Mouse (Mus musculus) embryonic facial prominence, embryonic 13.5 days (tissue): ENCODE results near the gene Ier2. TPM values are rescaled to one million over a fixed set of nuclear protein-coding genes. Genes with fewer than 3 reads are reported as not detected.

Experiments
- ATAC-seq: fragments of 200-750 bp; cut with Nextera tagmentation; 2 replicates; pipeline ENCODE4 v1.8.0; 2017; ENCODE audit warnings: low read depth; ENCODE audit not compliant: insufficient number of reproducible peaks, insufficient read depth, low FRiP score, low TSS enrichment
- H3K27ac ChIP-seq: fragments of 300-500 bp; sonication (generic); 2 replicates; pipeline ENCODE4 v1.5.1; 2015; ENCODE audit warnings: moderate library complexity, mild to moderate bottlenecking, inconsistent platforms
- H3K27me3 ChIP-seq: fragments of 300-500 bp; sonication (generic); 2 replicates; pipeline ENCODE4 v1.6.1; 2015; ENCODE audit warnings: mild to moderate bottlenecking, inconsistent platforms
- H3K36me3 ChIP-seq: fragments of 300-500 bp; sonication (generic); 2 replicates; pipeline ENCODE4 v1.6.1; 2015; ENCODE audit warnings: mild to moderate bottlenecking, inconsistent platforms
- H3K4me1 ChIP-seq: fragments of 300-500 bp; sonication (generic); 2 replicates; pipeline ENCODE4 v1.6.1; 2015; ENCODE audit warnings: inconsistent platforms
- H3K4me2 ChIP-seq: fragments of 300-500 bp; sonication (generic); 2 replicates; pipeline ENCODE4 v1.6.1; 2015; ENCODE audit warnings: moderate library complexity, mild to moderate bottlenecking, inconsistent platforms
- H3K4me3 ChIP-seq: fragments of 300-500 bp; sonication (generic); 2 replicates; pipeline ENCODE4 v1.5.1; 2015; ENCODE audit warnings: mild to moderate bottlenecking, inconsistent platforms
- H3K9ac ChIP-seq: fragments of 300-500 bp; sonication (generic); 2 replicates; pipeline ENCODE4 v1.6.1; 2015; ENCODE audit warnings: mild to moderate bottlenecking, inconsistent platforms
- H3K9me3 ChIP-seq: fragments of 300-500 bp; sonication (generic); 2 replicates; pipeline ENCODE4 v1.6.1; 2016; ENCODE audit warnings: inconsistent platforms
- WGBS: fragments of 180-500 bp; shearing (Covaris S2); methylation state at CpG from one replicate; pipeline ENCODE4 v1.1.7; 2015; ENCODE audit warnings: mixed read lengths; 5-methylcytosine and 5-hydroxymethylcytosine counted together
- polyA plus RNA-seq: library from polyadenylated mRNA; unstranded; fragments of >200 nt; fragmentation: Nextera tagmentation; extraction: Ambion mirVana; gene quantifications from 2 replicates; pipeline ENCODE4 v1.2.1, GENCODE M21; 2015

Ier2 gene
- polyA plus RNA-seq, 1 experiment from 2014 or later: 64.3 TPM

- Histone ChIP-seq H3K4me3 (no peak overlapping the region), H3K36me3 (peaks cover 72% of the 10 kb centered on the region), H3K4me1 (peaks cover 14% of the 10 kb centered on the region), H3K4me2 (no peak overlapping the region), H3K27me3 (peaks cover 16% of the 10 kb centered on the region), H3K9ac (no peak overlapping the region), H3K27ac (no peak overlapping the region), H3K9me3 (no peaks in the 10 kb centered on the region)
- no peak for ATAC-seq
- 86% methylated on average over 14 of the region's 14 CpGs for WGBS
Measured at GRCm38 (mm10) chr8:84697166-84698130, 34.8 kb upstream of the Ier2 start.

- Histone ChIP-seq H3K9ac (no peak overlapping the region), H3K9me3 (no peaks in the 10 kb centered on the region), H3K4me2 (no peak overlapping the region), H3K4me3 (no peak overlapping the region), H3K36me3 (peaks cover 84% of the 10 kb centered on the region), H3K27me3 (no peaks in the 10 kb centered on the region), H3K27ac (no peak overlapping the region), H3K4me1 (peaks cover 6% of the 10 kb centered on the region)
- ATAC-seq: no peak
- WGBS: 89% methylated on average over 6 of the region's 6 CpGs
Measured at GRCm38 (mm10) chr8:84695140-84695539, 32.5 kb upstream of the Ier2 start.

DNA sequence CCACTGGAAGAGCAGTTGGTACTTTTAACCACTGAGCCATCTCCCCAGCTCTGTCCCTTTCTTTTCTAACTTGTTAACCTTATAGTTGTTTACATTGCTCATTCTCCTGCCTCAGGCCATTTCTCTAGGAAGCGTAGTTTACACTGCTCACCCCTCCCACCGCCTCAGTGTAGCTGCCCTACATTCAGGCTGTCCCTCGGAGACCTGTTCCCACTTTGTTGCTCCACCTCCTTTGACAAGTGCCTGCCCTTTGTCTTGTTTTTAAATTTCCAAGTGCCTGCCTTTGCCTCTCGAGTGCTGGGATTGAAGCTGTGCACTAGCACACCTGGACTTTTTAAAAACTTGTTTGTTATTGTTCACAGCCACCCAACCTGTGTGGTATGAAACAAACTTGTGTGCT, 30.7 kb upstream of the Ier2 start:
- H3K4me2 ChIP-seq: no peak overlapping the region
- ATAC-seq: no peak
- H3K9me3 ChIP-seq: no peaks in the 10 kb centered on the region
- no peaks in the 10 kb centered on the region for H3K27me3 ChIP-seq
- H3K4me1 ChIP-seq: peaks cover 15% of the 10 kb centered on the region
- H3K36me3 ChIP-seq: peaks cover 68% of the 10 kb centered on the region
- WGBS: 50% methylated on average over 4 of the region's 4 CpGs
- no peak overlapping the region for H3K4me3 ChIP-seq
- H3K27ac ChIP-seq: no peak overlapping the region
- no peak overlapping the region for H3K9ac ChIP-seq

DNA sequence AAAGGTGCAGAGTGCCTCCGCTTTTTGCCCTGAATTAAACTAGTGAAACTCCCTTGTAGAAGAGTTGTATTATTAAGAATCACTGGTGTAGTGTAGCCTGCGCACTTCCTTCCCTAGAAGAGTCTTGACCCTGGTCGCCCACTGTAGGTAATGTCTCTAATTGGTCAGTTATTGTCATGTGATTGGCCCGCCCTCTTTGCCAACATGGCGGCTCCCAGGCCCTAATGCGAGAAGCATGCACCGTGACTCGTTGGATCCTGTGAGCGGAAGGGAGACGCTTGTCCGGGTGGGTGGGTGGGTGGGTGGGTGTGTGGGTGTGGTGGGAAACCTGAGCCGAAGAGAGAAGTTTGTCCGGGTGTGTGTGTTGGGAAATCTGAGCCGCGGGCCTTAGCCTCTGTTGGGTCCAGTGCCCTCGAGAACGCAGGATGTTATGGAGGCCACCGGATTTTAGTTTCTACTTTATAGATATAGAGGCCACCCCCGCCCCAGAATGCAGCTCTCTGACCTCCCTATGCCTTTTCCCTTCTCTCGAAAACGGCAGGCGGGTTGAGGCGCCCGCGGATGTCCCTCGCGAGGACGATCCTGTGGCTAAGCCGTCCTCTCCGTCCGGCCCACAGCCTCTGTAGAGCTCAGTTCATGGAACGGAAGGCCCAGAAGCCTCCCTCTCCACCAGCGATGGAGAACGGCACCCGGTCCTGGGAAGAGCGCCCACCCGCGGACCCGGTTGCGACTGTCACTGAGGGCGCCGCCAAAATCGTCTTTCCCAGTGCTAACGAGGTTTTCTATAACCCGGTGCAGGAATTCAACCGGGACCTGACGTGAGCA, 26.7 kb upstream of the Ier2 start:
- Histone ChIP-seq H3K4me3 (peak overlapping the region; percentile 84), H3K4me2 (peak overlapping the region; percentile 91), H3K9ac (peak overlapping the region; percentile 87), H3K4me1 (peaks cover 42% of the 10 kb centered on the region), H3K9me3 (no peaks in the 10 kb centered on the region), H3K36me3 (peaks cover 31% of the 10 kb centered on the region), H3K27ac (peak overlapping the region; percentile 82), H3K27me3 (no peaks in the 10 kb centered on the region)
- peak; percentile 77 for ATAC-seq
- under 1% methylated on average over 47 of the region's 47 CpGs for WGBS

DNA sequence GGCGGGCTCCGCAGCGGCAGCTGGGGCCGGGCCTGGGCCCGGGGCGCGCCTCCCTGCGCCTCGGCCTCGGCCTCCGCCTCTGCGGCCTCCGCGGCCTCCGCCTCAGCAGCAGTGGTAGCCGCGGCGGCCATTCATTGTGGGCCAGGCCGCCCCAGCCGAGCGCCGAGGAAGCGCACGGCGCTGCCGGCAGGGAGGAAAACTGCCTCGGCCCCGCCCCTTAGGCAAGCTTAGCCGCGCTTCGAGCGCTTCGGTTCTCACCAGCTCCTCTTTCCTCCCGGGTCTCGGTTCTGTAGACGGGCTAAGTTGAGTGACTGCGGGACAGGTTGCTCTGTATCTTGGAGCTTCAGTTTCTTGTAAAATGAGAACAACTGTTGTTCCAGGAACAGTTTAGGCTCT, 25.1 kb upstream of the Ier2 start, which contains the start of gene Nacc1:
Nacc1 (minus strand) TSS at position 158 of the 396 bp plus-strand sequence.
- peaks cover 42% of the 10 kb centered on the region for H3K4me1 ChIP-seq
- under 1% methylated on average over 22 of the region's 37 CpGs for WGBS
- peak within 1 kb of the TSS; percentile 100 for H3K4me3 ChIP-seq

DNA sequence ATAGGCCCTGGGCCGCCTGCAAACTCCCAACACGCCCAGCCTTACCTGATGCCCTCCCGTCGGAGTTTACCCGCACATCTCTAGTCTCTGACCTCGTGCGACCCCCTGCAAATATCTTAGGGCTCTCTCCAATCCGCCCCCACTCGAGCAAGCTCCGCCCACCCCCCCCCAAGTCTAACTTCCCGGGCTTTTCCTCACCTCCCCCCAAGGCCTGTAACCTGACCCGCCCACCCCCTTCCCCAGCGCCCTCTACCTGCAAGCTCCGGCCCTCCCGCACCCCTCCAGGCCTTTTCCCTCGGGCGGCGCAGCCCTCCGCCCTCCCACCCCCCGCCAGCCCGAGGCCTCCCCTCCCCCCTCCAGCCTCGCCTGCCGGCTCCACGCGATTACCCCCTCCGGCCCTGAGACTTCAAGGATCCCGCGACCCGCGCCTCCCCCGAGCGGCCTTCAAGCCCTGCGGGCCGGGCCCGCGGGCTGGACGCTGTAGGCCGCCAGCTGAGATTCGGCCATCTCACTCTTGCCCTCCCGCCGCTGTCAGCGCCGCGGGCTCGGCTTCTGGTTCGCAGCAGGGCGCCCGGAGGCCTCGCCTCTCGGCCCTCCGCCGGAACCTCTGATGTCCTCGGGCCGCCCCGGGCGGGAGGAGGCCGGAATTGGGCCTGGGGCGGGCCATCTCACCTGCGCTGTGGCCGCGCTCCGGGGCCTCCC, 24.5 kb upstream of the Ier2 start:
- Histone ChIP-seq H3K4me1 (peaks cover 42% of the 10 kb centered on the region), H3K27me3 (no peaks in the 10 kb centered on the region), H3K4me3 (peak overlapping the region; percentile 100), H3K4me2 (peak overlapping the region; percentile 91), H3K36me3 (peaks cover 20% of the 10 kb centered on the region), H3K9me3 (no peaks in the 10 kb centered on the region), H3K27ac (peak overlapping the region; percentile 95), H3K9ac (peak overlapping the region; percentile 100)
- 0% methylated on average over 54 of the region's 62 CpGs for WGBS
- ATAC-seq: peak; percentile 39

More for the DNA sequence above, 25.1 kb upstream of the Ier2 start, which contains the start of gene Nacc1:
- Histone ChIP-seq H3K27me3 (no peaks in the 10 kb centered on the region), H3K9ac (peak within 1 kb of the TSS; percentile 100), H3K27ac (peak within 1 kb of the TSS; percentile 95), H3K9me3 (no peaks in the 10 kb centered on the region), H3K36me3 (peaks cover 23% of the 10 kb centered on the region), H3K4me2 (peak within 1 kb of the TSS; percentile 91)
- ATAC-seq: peak; percentile 74

GRCm38 (mm10) chr8:84686191-84687002, 23.7 kb upstream of the Ier2 start, which contains the start of gene Trmt1:
Gene Trmt1, plus strand, starts transcription at chr8:84686307.
- Histone ChIP-seq H3K4me1 (peaks cover 42% of the 10 kb centered on the region), H3K27ac (peak within 1 kb of the TSS; percentile 95), H3K27me3 (no peaks in the 10 kb centered on the region), H3K4me3 (peak within 1 kb of the TSS; percentile 100), H3K9ac (peak within 1 kb of the TSS; percentile 100), H3K36me3 (peaks cover 17% of the 10 kb centered on the region), H3K9me3 (no peaks in the 10 kb centered on the region), H3K4me2 (peak within 1 kb of the TSS; percentile 91)
- WGBS: 9% methylated on average over 20 of the region's 20 CpGs
- ATAC-seq: 0 out of 2 replicates have a peak, but pooled peaks have one; percentile 43

DNA sequence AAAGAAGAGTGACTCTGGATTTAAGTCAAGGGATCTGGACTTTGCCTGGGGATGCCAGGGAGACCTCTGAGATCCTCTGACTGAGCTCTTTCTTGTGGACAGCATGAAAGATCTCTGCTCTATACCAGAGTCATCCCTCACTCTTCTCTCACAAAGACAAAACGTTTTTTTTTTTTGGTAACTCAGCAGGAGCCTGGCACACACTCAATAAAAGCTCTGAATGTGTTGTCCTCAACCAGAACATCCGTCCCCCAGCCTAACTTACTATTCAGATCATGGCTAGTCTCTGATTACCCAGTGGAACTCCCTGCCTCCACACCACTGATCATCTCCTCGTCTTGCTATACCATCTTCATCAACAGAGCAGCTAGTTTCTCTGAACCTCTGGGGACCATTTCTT, 21.9 kb upstream of the Ier2 start:
- Histone ChIP-seq H3K9me3 (no peaks in the 10 kb centered on the region), H3K27ac (no peak overlapping the region), H3K4me3 (no peak overlapping the region), H3K36me3 (peaks cover 16% of the 10 kb centered on the region; the same call in 1 of the 2 replicates), H3K4me2 (no peak overlapping the region), H3K4me1 (peaks cover 43% of the 10 kb centered on the region), H3K27me3 (no peaks in the 10 kb centered on the region), H3K9ac (no peak overlapping the region)
- no peak for ATAC-seq
- WGBS: 60% methylated on average over 3 of the region's 3 CpGs

GRCm38 (mm10) chr8:84682257-84682656, 19.6 kb upstream of the Ier2 start:
- WGBS: 89% methylated on average over 2 of the region's 2 CpGs
- Histone ChIP-seq H3K9ac (no peak overlapping the region), H3K36me3 (peaks cover 18% of the 10 kb centered on the region; the same call in 1 of the 2 replicates), H3K4me1 (peaks cover 30% of the 10 kb centered on the region), H3K4me3 (no peak overlapping the region), H3K9me3 (no peaks in the 10 kb centered on the region), H3K27me3 (no peaks in the 10 kb centered on the region), H3K4me2 (no peak overlapping the region), H3K27ac (no peak overlapping the region)
- no peak for ATAC-seq

DNA sequence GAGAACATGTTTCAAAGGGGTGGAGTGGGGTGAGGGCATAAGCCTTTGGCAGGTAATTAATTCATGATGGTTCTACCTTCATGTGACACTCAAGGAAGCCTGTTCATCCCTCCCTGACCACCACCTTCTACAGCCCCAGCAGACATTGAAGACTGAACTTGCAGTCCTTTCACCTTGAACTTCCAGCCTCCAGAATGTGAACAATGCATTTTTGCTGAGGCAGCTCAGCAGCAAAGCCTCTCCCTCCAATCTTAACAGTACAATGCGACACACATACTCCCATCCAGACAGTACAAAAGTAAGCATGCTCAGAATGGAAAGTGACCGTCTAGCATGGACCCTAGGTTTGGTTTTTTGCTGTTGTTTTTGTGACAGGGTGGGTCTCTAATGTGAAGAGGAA, 18.8 kb upstream of the Ier2 start:
- no peak overlapping the region for H3K9ac ChIP-seq
- no peak overlapping the region for H3K4me3 ChIP-seq
- H3K27me3 ChIP-seq: no peaks in the 10 kb centered on the region
- WGBS: 92% methylated on average over 2 of the region's 2 CpGs
- no peak overlapping the region for H3K4me2 ChIP-seq
- no peak overlapping the region for H3K27ac ChIP-seq
- H3K4me1 ChIP-seq: peaks cover 28% of the 10 kb centered on the region
- no peak for ATAC-seq
- H3K9me3 ChIP-seq: no peaks in the 10 kb centered on the region
- H3K36me3 ChIP-seq: peaks cover 24% of the 10 kb centered on the region
